Mouse (Mus musculus) heart, embryonic 10.5 days (tissue): ENCODE results near the gene Acbd7. TPM values are rescaled to one million over a fixed set of nuclear protein-coding genes. Genes with fewer than 3 reads are reported as not detected.

Experiments used
- polyA plus RNA-seq: library from polyadenylated mRNA; unstranded; fragments of >200 nt; fragmentation: Nextera tagmentation; extraction: Ambion mirVana; gene quantifications from 2 replicates; pipeline ENCODE4 v1.2.1, GENCODE M21; 2016

Gene Acbd7
- polyA plus RNA-seq, 1 experiment from 2014 or later: 0.82 TPM

Other genes with a start within 250 kb of the Acbd7 start
- 34.0 and 35.3 TPM in 2 replicates for gene Fam171a1, start 221.9 kb upstream of the Acbd7 start, polyA plus RNA-seq
- 39.0 and 39.9 TPM in 2 replicates for gene Nmt2, start 52.0 kb upstream of the Acbd7 start, polyA plus RNA-seq
- gene Rpp38, start 3.5 kb upstream of the Acbd7 start, polyA plus RNA-seq: 12.7 and 18.9 TPM in 2 replicates
- gene Olah, start 61.0 kb downstream of the Acbd7 start, polyA plus RNA-seq: not detected in 2 replicates
- gene Meig1, start 86.5 kb downstream of the Acbd7 start, polyA plus RNA-seq: not detected in 2 replicates
- 6.3 and 6.7 TPM in 2 replicates for gene Dclre1c, start 88.0 kb downstream of the Acbd7 start, polyA plus RNA-seq
- 12.7 and 20.0 TPM in 2 replicates for gene Suv39h2, start 138.9 kb downstream of the Acbd7 start, polyA plus RNA-seq
- 6.8 and 8.1 TPM in 2 replicates for gene Gm45902, start 176.6 kb downstream of the Acbd7 start, polyA plus RNA-seq
- 116 and 123 TPM in 2 replicates for gene Hspa14, start 176.6 kb downstream of the Acbd7 start, polyA plus RNA-seq
- gene Cdnf, start 176.9 kb downstream of the Acbd7 start, polyA plus RNA-seq: 0.05 and 0.20 TPM in 2 replicates
- 34.7 and 37.8 TPM in 2 replicates for gene Fam107b, start 234.3 kb downstream of the Acbd7 start, polyA plus RNA-seq